Mouse (Mus musculus): ENCODE results near the gene Ucp2.

Gene Ucp2

GRCm38 (mm10) chr7:100504740-100505487 is 11.8 kb downstream of the Ucp2 start:
- no peak for DNase-seq

- DNase-seq = no peak
Measured at GRCm38 (mm10) chr7:100506494-100506893, 13.4 kb downstream of the Ucp2 start.

- DNase-seq = no peak
Measured at GRCm38 (mm10) chr7:100508670-100509069, 15.5 kb downstream of the Ucp2 start.

- no peak for DNase-seq
Measured at GRCm38 (mm10) chr7:100511602-100512001, 18.5 kb downstream of the Ucp2 start.

- DNase-seq = no peak
Measured at GRCm38 (mm10) chr7:100514573-100514972, 21.4 kb downstream of the Ucp2 start, which contains the start of gene Dnajb13. Gene Dnajb13, minus strand, starts transcription at chr7:100514960.

GRCm38 (mm10) chr7:100520204-100520603 is 27.1 kb downstream of the Ucp2 start:
- no peak for DNase-seq

GRCm38 (mm10) chr7:100520663-100521285 is 27.6 kb downstream of the Ucp2 start:
- peak; percentile 87 to 89 for DNase-seq

- no peak for DNase-seq
Measured at GRCm38 (mm10) chr7:100522222-100522621, 29.1 kb downstream of the Ucp2 start.

- no peak for DNase-seq
Measured at GRCm38 (mm10) chr7:100524669-100525068, 31.5 kb downstream of the Ucp2 start.

- DNase-seq = no peak
Measured at GRCm38 (mm10) chr7:100530766-100531165, 37.6 kb downstream of the Ucp2 start.

GRCm38 (mm10) chr7:100533503-100533902 is 40.4 kb downstream of the Ucp2 start:
- no peak for DNase-seq

- DNase-seq = no peak
Measured at GRCm38 (mm10) chr7:100534216-100534615, 41.1 kb downstream of the Ucp2 start.

- DNase-seq = no peak
Measured at GRCm38 (mm10) chr7:100535831-100536230, 42.7 kb downstream of the Ucp2 start.

GRCm38 (mm10) chr7:100536804-100537518 is 43.8 kb downstream of the Ucp2 start, which contains the start of gene Coa4:
Gene Coa4, plus strand, starts transcription at chr7:100537071.
- peak; percentile 92 to 93 for DNase-seq

- DNase-seq = no peak
Measured at GRCm38 (mm10) chr7:100537519-100537902, 44.4 kb downstream of the Ucp2 start.

- no peak for DNase-seq
Measured at GRCm38 (mm10) chr7:100539516-100539915, 46.4 kb downstream of the Ucp2 start.

GRCm38 (mm10) chr7:100544437-100544836 is 51.3 kb downstream of the Ucp2 start:
- no peak for DNase-seq

GRCm38 (mm10) chr7:100547631-100548030 is 54.5 kb downstream of the Ucp2 start:
- no peak for DNase-seq

- DNase-seq = no peak
Measured at GRCm38 (mm10) chr7:100549796-100550195, 56.7 kb downstream of the Ucp2 start.

GRCm38 (mm10) chr7:100550338-100551007 is 57.3 kb downstream of the Ucp2 start:
- peak; percentile 46 to 64 for DNase-seq
